In genomic region chr12:16250621-16251020, GRCm38 (mm10) we compare ENCODE assay signal across 24 mouse cellular contexts.
DNase-seq lines count a peak whose midpoint lies in the region; ATAC-seq lines count a peak whose summit lies in the region.
"Had no signal": no experiment of that assay in that cellular context is flagged by ENCODE, and none has a peak within 500 bp of the region (broad histone marks: within the 10 kb centered on the region; RNA-seq: fewer than 3 reads in every experiment).

No protein-coding gene starts in this region.

- no peak overlapping the region for H3K4me3 ChIP-seq in midbrain, embryonic 14.5 days (replicated peaks; ENCODE audit: low read depth, low read length)
- H3K4me3 ChIP-seq: gastrocnemius, adult 2 months; heart, embryonic 10.5 days; heart, embryonic 13.5 days had no signal

- 90% methylated on average over 1 of the region's 1 CpGs for WGBS in midbrain, embryonic 14.5 days

- no peaks in the 10 kb centered on the region for H3K36me3 ChIP-seq in midbrain, embryonic 14.5 days (ENCODE audit: control insufficient read depth, insufficient read depth, low read length)
- H3K36me3 ChIP-seq: heart, embryonic 10.5 days; heart, embryonic 13.5 days had no signal

- no peak overlapping the region for H3K4me2 ChIP-seq in midbrain, embryonic 14.5 days (ENCODE audit: low read length)
- H3K4me2 ChIP-seq: heart, embryonic 13.5 days; hindbrain, embryonic 14.5 days had no signal

- DNase-seq in adrenal gland, adult 8-10 months = peak; percentile 4
- no peak for DNase-seq in adrenal gland, postnatal 14 days
- DNase-seq in 3134 (ENCODE audit: extremely low read depth, insufficient read length, low spot score) (peak; percentile 27), MN1 (ENCODE audit: low spot score) (peak; percentile 40)
- DNase-seq in fibroblast of lung, adult 2 months (ENCODE audit: low read depth) = peak; percentile 71
- no peak for DNase-seq in urinary bladder, adult 18-20 months (ENCODE audit: low spot score in 2 of 2)
- DNase-seq in midbrain, embryonic 14.5 days = no peak
- DNase-seq: cerebellum, adult 11-12 months; cerebellum, adult 8-10 months; cerebellum, postnatal 36 days; forebrain, postnatal 0 days; gastrocnemius, adult 2 months; gastrocnemius, postnatal 14 days; heart, adult 18-20 months; heart, postnatal 14 days; heart, postnatal 4 days; kidney, adult 18-20 months had no signal

- no peaks in the 10 kb centered on the region for H3K27me3 ChIP-seq in midbrain, embryonic 14.5 days (ENCODE audit: control insufficient read depth, insufficient read depth, low read length)
- H3K27me3 ChIP-seq: heart, embryonic 13.5 days had no signal

- no peaks in the 10 kb centered on the region for H3K4me1 ChIP-seq in midbrain, embryonic 14.5 days (ENCODE audit: control insufficient read depth, insufficient read depth, low read length)
- H3K4me1 ChIP-seq: heart, embryonic 10.5 days; heart, embryonic 13.5 days had no signal

- no peak overlapping the region for H3K9ac ChIP-seq in midbrain, embryonic 14.5 days (replicated peaks; ENCODE audit: low read length)
- H3K9ac ChIP-seq: forebrain, postnatal 0 days; heart, embryonic 13.5 days; hindbrain, embryonic 14.5 days had no signal

- no peaks in the 10 kb centered on the region for H3K9me3 ChIP-seq in midbrain, embryonic 14.5 days (ENCODE audit: control insufficient read depth, low read length)
- H3K9me3 ChIP-seq: heart, embryonic 10.5 days; heart, embryonic 13.5 days had no signal

- no peak overlapping the region for H3K27ac ChIP-seq in midbrain, embryonic 14.5 days (replicated peaks; ENCODE audit: low read depth, low read length)
- H3K27ac ChIP-seq: gastrocnemius, adult 2 months; heart, embryonic 10.5 days; heart, embryonic 13.5 days; hindbrain, embryonic 14.5 days; hindbrain, postnatal 0 days had no signal

- no peak for ATAC-seq in midbrain, embryonic 14.5 days (ENCODE audit: low FRiP score, low TSS enrichment)
- ATAC-seq: forebrain, embryonic 14.5 days; forebrain, postnatal 0 days; hindbrain, postnatal 0 days; inflammation-experienced regulatory T-cells, adult 6 months; intestine, embryonic 16.5 days had no signal

Comparison
In these comparisons a context has a peak if more than half of its experiments do, and no peak if none do; other contexts are left out.
1. DNase-seq: peak in adrenal gland, adult 8-10 months (single experiment), 3134 (single experiment), MN1 (single experiment) and fibroblast of lung, adult 2 months (single experiment); none in adrenal gland, postnatal 14 days (single experiment), urinary bladder, adult 18-20 months (0 of 2) and midbrain, embryonic 14.5 days (single experiment).